Mouse (Mus musculus): Measurements from ENCODE around the gene Grik3. TPM values are rescaled to one million over a fixed set of nuclear protein-coding genes. Genes with fewer than 3 reads are reported as not detected.

Grik3 gene
- total and polyA plus RNA-seq, 2 experiments from 2014 or later, result 3.3 to 24.6 TPM

DNA sequence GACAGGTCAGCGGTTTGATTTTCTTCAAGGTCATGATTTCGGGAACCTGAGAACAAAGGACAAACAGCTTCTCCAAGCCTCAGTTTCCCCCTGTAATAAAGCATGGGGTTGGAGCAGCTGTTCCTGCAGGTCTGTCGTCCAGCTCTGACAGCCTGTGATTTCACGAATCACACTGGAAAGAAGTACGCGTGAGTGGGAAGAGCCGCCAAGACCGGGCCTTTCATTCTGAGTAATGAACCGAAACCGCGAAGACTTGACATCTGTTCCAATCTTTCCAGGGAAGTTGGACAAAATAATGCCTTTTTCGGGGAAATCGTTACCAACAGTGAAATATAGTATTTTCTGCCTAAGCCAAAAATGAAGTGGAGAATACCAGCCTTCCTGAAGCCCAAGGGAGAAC is 191.5 kb downstream of the Grik3 start:
- DNase-seq (ENCODE audit: low spot score) (peak; percentile 35), ATAC-seq (ENCODE audit: low FRiP score) (no peak)
- no peaks in the 10 kb centered on the region for H3K36me3 ChIP-seq (ENCODE audit: insufficient read depth, low read length)
- no peak overlapping the region for H3K4me2 ChIP-seq (ENCODE audit: low read depth, low read length, poor library complexity, severe bottlenecking)
- no peak overlapping the region for H3K27ac ChIP-seq (ENCODE audit: low read depth, low read length)
- TF ChIP-seq CTCF (IDR thresholded peaks at IDR 0.05), result no peak
- H3K4me3 ChIP-seq (ENCODE audit: low read depth, low read length), result no peak overlapping the region
- WGBS, result 73% methylated on average over 13 of the region's 13 CpGs
- H3K27me3 ChIP-seq (ENCODE audit: insufficient read depth, low read length), result no peaks in the 10 kb centered on the region
- no peaks in the 10 kb centered on the region for H3K9me3 ChIP-seq (ENCODE audit: low read length)
- H3K9ac ChIP-seq (replicated peaks; ENCODE audit: low read length, poor library complexity, severe bottlenecking), result no peak overlapping the region
- no peaks in the 10 kb centered on the region for H3K4me1 ChIP-seq (ENCODE audit: insufficient read depth, low read length)

GRCm38 (mm10) chr4:125687078-125687477 is 196.6 kb downstream of the Grik3 start:
- ATAC-seq (ENCODE audit: low FRiP score) (no peak), DNase-seq (ENCODE audit: low spot score) (no peak)
- no peak overlapping the region for H3K4me3 ChIP-seq (ENCODE audit: low read depth, low read length)
- no peak overlapping the region for H3K4me2 ChIP-seq (ENCODE audit: low read depth, low read length, poor library complexity, severe bottlenecking)
- WGBS, result 38% methylated on average over 8 of the region's 8 CpGs
- H3K9ac ChIP-seq (replicated peaks; ENCODE audit: low read length, poor library complexity, severe bottlenecking), result no peak overlapping the region
- no peaks in the 10 kb centered on the region for H3K27me3 ChIP-seq (ENCODE audit: insufficient read depth, low read length)
- H3K36me3 ChIP-seq (ENCODE audit: insufficient read depth, low read length), result 0 out of 2 replicates have a peak, but pooled peaks cover 3% of the 10 kb centered on the region
- TF ChIP-seq CTCF (IDR thresholded peaks at IDR 0.05), result no peak
- no peaks in the 10 kb centered on the region for H3K4me1 ChIP-seq (ENCODE audit: insufficient read depth, low read length)
- H3K9me3 ChIP-seq (ENCODE audit: low read length), result no peaks in the 10 kb centered on the region
- H3K27ac ChIP-seq (ENCODE audit: low read depth, low read length), result no peak overlapping the region

DNA sequence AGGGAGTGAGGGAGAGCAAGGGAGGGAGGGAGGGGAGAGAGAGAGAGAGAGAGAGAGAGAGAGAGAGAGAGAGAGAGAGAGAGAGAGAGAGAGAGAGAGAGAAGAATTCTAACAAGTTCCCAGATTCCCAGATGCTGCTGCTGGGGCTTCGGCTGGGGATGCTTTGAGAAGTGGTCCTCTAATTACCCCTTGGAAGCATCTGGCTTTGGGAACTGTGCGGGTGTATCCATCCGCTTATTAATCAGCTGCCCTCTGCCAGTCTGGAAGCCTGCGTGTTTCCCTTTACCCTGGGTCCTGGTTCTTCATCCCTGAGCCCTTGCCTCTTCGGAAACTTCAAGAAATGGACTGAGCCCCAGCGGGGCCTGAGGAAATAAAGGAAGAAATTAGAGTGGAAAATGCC is 204.9 kb downstream of the Grik3 start:
- DNase-seq (ENCODE audit: low spot score) (peak; percentile 17), ATAC-seq (ENCODE audit: low FRiP score) (no peak)
- Histone ChIP-seq H3K4me1 (ENCODE audit: insufficient read depth, low read length) (peaks cover 12% of the 10 kb centered on the region; the same call in 1 of the 2 replicates), H3K9ac (replicated peaks; ENCODE audit: low read length, poor library complexity, severe bottlenecking) (no peak overlapping the region), H3K9me3 (ENCODE audit: low read length) (no peaks in the 10 kb centered on the region), H3K27me3 (ENCODE audit: insufficient read depth, low read length) (no peaks in the 10 kb centered on the region), H3K27ac (ENCODE audit: low read depth, low read length) (no peak overlapping the region), H3K4me3 (ENCODE audit: low read depth, low read length) (no peak overlapping the region), H3K36me3 (ENCODE audit: insufficient read depth, low read length) (no peaks in the 10 kb centered on the region), H3K4me2 (ENCODE audit: low read depth, low read length, poor library complexity, severe bottlenecking) (no peak overlapping the region)
- TF ChIP-seq CTCF (IDR thresholded peaks at IDR 0.05), result no peak
- 16% methylated on average over 6 of the region's 6 CpGs for WGBS

- DNase-seq (ENCODE audit: low spot score), result peak; percentile 58
- Histone ChIP-seq H3K4me3 (ENCODE audit: low read depth, low read length) (no peak overlapping the region), H3K9ac (replicated peaks; ENCODE audit: low read length, poor library complexity, severe bottlenecking) (no peak overlapping the region), H3K36me3 (ENCODE audit: insufficient read depth, low read length) (no peaks in the 10 kb centered on the region), H3K9me3 (ENCODE audit: low read length) (no peaks in the 10 kb centered on the region), H3K27me3 (ENCODE audit: insufficient read depth, low read length) (no peaks in the 10 kb centered on the region), H3K4me2 (ENCODE audit: low read depth, low read length, poor library complexity, severe bottlenecking) (no peak overlapping the region), H3K27ac (ENCODE audit: low read depth, low read length) (no peak overlapping the region), H3K4me1 (ENCODE audit: insufficient read depth, low read length) (peaks cover 12% of the 10 kb centered on the region; the same call in 1 of the 2 replicates)
- TF ChIP-seq CTCF (IDR thresholded peaks at IDR 0.05), result no peak
- ATAC-seq (ENCODE audit: low FRiP score), result peak; percentile 79
- 16% methylated on average over 18 of the region's 18 CpGs for WGBS
Measured at GRCm38 (mm10) chr4:125696182-125696939, 205.9 kb downstream of the Grik3 start.

GRCm38 (mm10) chr4:125697626-125698025 is 207.1 kb downstream of the Grik3 start:
- Histone ChIP-seq H3K4me2 (ENCODE audit: low read depth, low read length, poor library complexity, severe bottlenecking) (no peak overlapping the region), H3K36me3 (ENCODE audit: insufficient read depth, low read length) (no peaks in the 10 kb centered on the region), H3K4me3 (ENCODE audit: low read depth, low read length) (no peak overlapping the region), H3K9me3 (ENCODE audit: low read length) (no peaks in the 10 kb centered on the region), H3K27me3 (ENCODE audit: insufficient read depth, low read length) (no peaks in the 10 kb centered on the region), H3K9ac (replicated peaks; ENCODE audit: low read length, poor library complexity, severe bottlenecking) (no peak overlapping the region), H3K4me1 (ENCODE audit: insufficient read depth, low read length) (peaks cover 12% of the 10 kb centered on the region; the same call in 1 of the 2 replicates), H3K27ac (ENCODE audit: low read depth, low read length) (0 out of 2 replicates have a peak overlapping the region, but pooled peaks have one; percentile 32)
- DNase-seq (ENCODE audit: low spot score), result no peak
- ATAC-seq (ENCODE audit: low FRiP score), result no peak
- WGBS, result 14% methylated on average over 9 of the region's 9 CpGs
- no peak for TF ChIP-seq CTCF (IDR thresholded peaks at IDR 0.05)

- no peak for TF ChIP-seq CTCF (IDR thresholded peaks at IDR 0.05)
- H3K36me3 ChIP-seq (ENCODE audit: insufficient read depth, low read length), result no peaks in the 10 kb centered on the region
- H3K4me2 ChIP-seq (ENCODE audit: low read depth, low read length, poor library complexity, severe bottlenecking), result no peak overlapping the region
- peaks cover 12% of the 10 kb centered on the region; the same call in 1 of the 2 replicates for H3K4me1 ChIP-seq (ENCODE audit: insufficient read depth, low read length)
- H3K27ac ChIP-seq (ENCODE audit: low read depth, low read length), result no peak overlapping the region
- H3K27me3 ChIP-seq (ENCODE audit: insufficient read depth, low read length), result no peaks in the 10 kb centered on the region
- ATAC-seq (ENCODE audit: low FRiP score), result no peak
- no peaks in the 10 kb centered on the region for H3K9me3 ChIP-seq (ENCODE audit: low read length)
- no peak overlapping the region for H3K4me3 ChIP-seq (ENCODE audit: low read depth, low read length)
- no peak overlapping the region for H3K9ac ChIP-seq (replicated peaks; ENCODE audit: low read length, poor library complexity, severe bottlenecking)
- no peak for DNase-seq (ENCODE audit: low spot score)
- WGBS, result 92% methylated on average over 7 of the region's 7 CpGs
Measured at GRCm38 (mm10) chr4:125699056-125699455, 208.6 kb downstream of the Grik3 start.

Data from midbrain, postnatal 0 days (tissue).